8 mouse cellular contexts compared by ENCODE assay signal in genomic region chr15:25984067-25984733, GRCm38 (mm10). TPM values are rescaled to one million over a fixed set of nuclear protein-coding genes. Genes with fewer than 3 reads are reported as not detected.
DNase-seq lines count a peak whose midpoint lies in the region; ATAC-seq and TF ChIP-seq lines count a peak whose summit lies in the region.

Gene Zfp622, plus strand, starts transcription at chr15:25984366.

- under 1% methylated on average over 57 of the region's 57 CpGs for WGBS in hindbrain, embryonic 13.5 days

- CTCF ChIA-PET in Patski (lab: Charles Lee): interaction anchor here (1.1 to 2.4 kb wide), 2 partner anchors 9 to 210 kb away, joined by 3 to 8 read pairs; no protein-coding TSS in a partner anchor

- peak; percentile 83 for DNase-seq in Patski (ENCODE audit: low read depth, low spot score)
- peak; percentile 96 to 97 for DNase-seq in cerebellum, postnatal 14 days
- peak; percentile 93 to 94 for DNase-seq in frontal cortex, postnatal 14 days (ENCODE audit: low spot score in 2 of 2)
- peak; percentile 82 for DNase-seq in layer of hippocampus, postnatal 25 days (ENCODE audit: extremely low spot score in 1 of 2, low spot score in 1 of 2)
- DNase-seq in lung, postnatal 25 days (ENCODE audit: low spot score): peak; percentile 97
- peak; percentile 99 for DNase-seq in retina, embryonic 14.5 days (ENCODE audit: low spot score)
- DNase-seq in thymus, postnatal 4 days: peak; percentile 90

- H3K36me3 ChIP-seq in hindbrain, embryonic 13.5 days: peaks cover 20% of the 10 kb centered on the region

- TF ChIP-seq CTCF in Patski (IDR thresholded peaks at IDR 0.05): no peak

- peak; percentile 95 for ATAC-seq in Patski
- ATAC-seq in hindbrain, embryonic 13.5 days (ENCODE audit: low FRiP score): peak; percentile 98

- no peaks in the 10 kb centered on the region for H3K9me3 ChIP-seq in hindbrain, embryonic 13.5 days

- H3K4me1 ChIP-seq in hindbrain, embryonic 13.5 days (replicated peaks): peaks cover 31% of the 10 kb centered on the region

- peak within 1 kb of the TSS; percentile 99 for H3K4me3 ChIP-seq in hindbrain, embryonic 13.5 days

- H3K27me3 ChIP-seq in Patski: no peaks in the 10 kb centered on the region
- H3K27me3 ChIP-seq in hindbrain, embryonic 13.5 days: no peaks in the 10 kb centered on the region

- peak within 1 kb of the TSS; percentile 91 for H3K27ac ChIP-seq in hindbrain, embryonic 13.5 days

- peak within 1 kb of the TSS; percentile 98 for H3K4me2 ChIP-seq in hindbrain, embryonic 13.5 days

- POLR2A ChIA-PET in Patski (lab: Charles Lee): interaction anchor here (0.6 to 0.7 kb wide), 3 partner anchors 54 to 1643 kb away, joined by 3 to 5 read pairs (median 3); no protein-coding TSS in a partner anchor

- H3K9ac ChIP-seq in hindbrain, embryonic 13.5 days: peak within 1 kb of the TSS; percentile 93

- in situ Hi-C loops in Patski (cut with MboI; ENCODE audit: low pct_unique_long_range_greater_than_20kb): loop anchor here (25.0 kb wide), 1 partner anchor 778 kb away; no protein-coding TSS in a partner anchor

RNA-seq across cellular contexts. Expression of gene Zfp622, which starts in this region (rescaled TPM):
- polyA plus RNA-seq in Patski (2021): 54.8 TPM
- 34.5 and 35.9 TPM in 2 replicates for polyA plus RNA-seq in hindbrain, embryonic 13.5 days (2015; fragmentation: Nextera tagmentation; extraction: Ambion mirVana)
- total RNA-seq in layer of hippocampus, postnatal 25 days (2021): 10 to 100 TPM; 40.4 to 40.5 TPM

Comparison
In these comparisons a context has a peak if more than half of its experiments do, and no peak if none do; other contexts are left out.
1. Peak in every context shown above with its lines: DNase-seq, ATAC-seq, H3K4me3 ChIP-seq and H3K27ac ChIP-seq.